Mouse (Mus musculus): Measurements from ENCODE around the gene Uts2r. TPM values are rescaled to one million over a fixed set of nuclear protein-coding genes. Genes with fewer than 3 reads are reported as not detected.

Gene Uts2r
- polyA plus RNA-seq, 1 experiment from 2014 or later, result not detected

DNA sequence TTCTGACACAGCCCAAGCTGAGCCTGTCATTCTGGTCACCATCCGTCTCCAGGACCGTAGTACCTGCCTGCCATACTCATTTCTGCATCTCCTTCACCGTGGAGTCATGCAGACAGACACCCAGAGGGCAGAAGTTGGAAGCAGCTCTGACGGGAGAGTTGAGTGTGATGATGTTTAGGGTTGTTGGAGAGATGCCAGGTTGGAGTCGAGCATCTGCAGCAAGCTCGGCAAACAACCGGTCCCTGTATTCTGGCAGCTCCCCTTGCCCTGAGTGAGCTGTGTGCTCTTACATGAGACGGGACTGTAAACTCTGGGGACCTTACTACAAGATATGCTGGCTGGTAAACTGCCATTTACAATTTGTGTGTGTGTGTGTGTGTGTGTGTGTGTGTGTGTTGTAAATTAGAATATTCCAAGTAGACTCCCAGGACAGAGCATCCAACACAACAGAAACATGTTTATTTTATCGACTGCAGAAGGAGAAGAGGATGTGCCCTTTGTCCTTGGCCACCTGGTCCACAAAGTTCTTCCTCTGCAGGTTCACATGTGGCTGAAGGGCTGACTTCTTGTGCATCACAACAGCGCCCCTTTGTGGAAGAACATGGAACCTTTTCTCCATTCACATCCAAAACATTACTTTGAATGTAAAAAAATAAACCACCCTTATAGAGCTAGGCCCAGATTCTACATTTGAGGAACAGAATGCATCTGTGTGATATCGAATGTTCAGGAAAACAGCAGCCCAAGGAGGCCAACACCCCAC, 41.5 kb downstream of the Uts2r start:
- in situ Hi-C loops (cut with MboI; ENCODE audit: low pct_unique_long_range_greater_than_20kb), result loop anchor here (5.0 kb wide), 1 partner anchor 139 kb away; the partner anchor contains the start of gene Sectm1b
- TF ChIP-seq CTCF (IDR thresholded peaks at IDR 0.05), result peak; percentile 71
- H3K27me3 ChIP-seq, result no peaks in the 10 kb centered on the region
- CTCF ChIA-PET, result interaction anchor here (0.7 to 1.1 kb wide), 2 partner anchors 32 to 138 kb away, joined by 3 read pairs; partner anchors contain the start of gene Sectm1b
- ATAC-seq (no peak), DNase-seq (ENCODE audit: low read depth, low spot score) (no peak)
- POLR2A ChIA-PET, result no interaction called here

DNA sequence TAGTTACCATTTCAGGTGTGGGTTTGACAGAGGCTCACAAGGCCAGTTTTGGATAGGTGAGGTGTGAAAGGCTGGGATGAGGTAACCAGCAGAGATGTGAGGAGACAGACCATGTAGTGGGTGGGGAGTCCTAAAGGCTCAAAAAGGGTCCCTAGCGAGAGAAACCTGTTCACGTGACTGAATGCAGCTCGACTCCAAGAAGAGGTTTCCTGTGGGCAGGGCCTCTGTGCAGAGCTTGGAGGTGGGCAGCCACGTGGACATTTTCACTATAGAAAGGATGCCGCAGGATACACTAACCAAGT, 43.7 kb downstream of the Uts2r start:
- ATAC-seq (peak; percentile 59), DNase-seq (ENCODE audit: low read depth, low spot score) (no peak)
- POLR2A ChIA-PET, result interaction anchor here (1.2 kb wide), 1 partner anchor 23 kb away, joined by 3 read pairs; no protein-coding TSS in a partner anchor
- in situ Hi-C loops (cut with MboI; ENCODE audit: low pct_unique_long_range_greater_than_20kb), result loop anchor here (5.0 kb wide), 1 partner anchor 142 kb away; the partner anchor contains the start of gene Sectm1b
- CTCF ChIA-PET, result no interaction called here
- TF ChIP-seq CTCF (IDR thresholded peaks at IDR 0.05), result no peak
- no peaks in the 10 kb centered on the region for H3K27me3 ChIP-seq

DNA sequence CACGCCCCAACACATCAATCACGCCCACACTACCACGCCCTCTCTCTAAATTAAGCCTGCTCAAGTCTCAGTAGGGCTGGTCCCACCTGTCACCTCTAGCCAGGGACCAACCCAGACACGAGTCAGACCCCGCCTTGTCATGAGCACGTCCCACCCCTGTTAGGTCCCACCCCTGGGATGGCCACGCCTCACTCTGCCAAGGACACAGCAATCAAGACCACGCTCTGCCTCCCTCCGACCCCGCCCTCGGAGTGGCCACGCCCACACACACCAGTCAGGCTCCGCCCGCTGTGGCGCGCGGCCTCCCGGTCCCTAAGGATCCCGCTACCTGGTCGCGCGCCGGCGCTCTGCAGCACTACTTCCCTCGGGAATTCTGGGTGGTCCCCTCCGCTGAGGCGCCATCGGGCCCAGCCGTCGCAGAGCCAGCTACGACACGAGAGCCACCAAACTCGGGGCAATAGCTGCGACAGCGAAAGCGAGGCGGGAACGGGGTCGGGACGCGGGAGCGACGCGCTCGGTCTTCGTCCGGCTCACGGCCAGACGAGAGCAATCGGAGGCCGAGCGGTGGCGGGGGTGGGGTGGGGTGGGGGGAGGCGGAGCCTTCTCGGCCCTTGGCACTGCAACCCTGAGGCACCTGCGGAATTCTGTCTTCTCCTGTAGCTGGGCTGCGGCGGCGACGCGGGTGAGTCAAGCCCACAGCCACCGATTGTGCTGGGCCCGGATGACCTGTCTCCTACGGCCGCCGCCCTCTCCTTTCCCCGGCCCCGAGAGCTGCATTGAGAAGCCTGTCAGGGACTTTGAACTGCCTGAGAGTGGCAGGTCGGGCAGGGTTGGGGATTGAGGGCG, 44.3 kb downstream of the Uts2r start, which contains the start of the genes Hexdc and Ogfod3:
Gene Hexdc (plus strand): TSS at position 273 of the 846 bp plus-strand sequence.
Gene Ogfod3 (minus strand): TSS at position 551 of the 846 bp plus-strand sequence.
- DNase-seq (ENCODE audit: low read depth, low spot score) (peak; percentile 61), ATAC-seq (peak; percentile 94)
- no peaks in the 10 kb centered on the region for H3K27me3 ChIP-seq
- no peak for TF ChIP-seq CTCF (IDR thresholded peaks at IDR 0.05)
- in situ Hi-C loops (cut with MboI; ENCODE audit: low pct_unique_long_range_greater_than_20kb), result loop anchor here (5.0 kb wide), 1 partner anchor 142 kb away; the partner anchor contains the start of gene Sectm1b
- ChIA-PET POLR2A (interaction anchor here (0.8 to 1.2 kb wide), 2 partner anchors 23 to 24 kb away, joined by 3 read pairs; no protein-coding TSS in a partner anchor), CTCF (no interaction called here)

Other genes starting within 250 kb of the Uts2r start
- gene Ccdc57, start 227.4 kb upstream of the Uts2r start, polyA plus RNA-seq (2021), result 8.4 TPM
- 0.39 TPM for gene Slc16a3, start 211.8 kb upstream of the Uts2r start, polyA plus RNA-seq (2021)
- 144 TPM for gene Csnk1d, start 168.9 kb upstream of the Uts2r start, polyA plus RNA-seq (2021)
- gene Cd7, start 120.9 kb upstream of the Uts2r start, polyA plus RNA-seq (2021), result not detected
- gene Sectm1b, start 96.7 kb upstream of the Uts2r start, polyA plus RNA-seq (2021), result 1.9 TPM
- 0.13 TPM for gene Sectm1a, start 79.1 kb upstream of the Uts2r start, polyA plus RNA-seq (2021)
- not detected for gene Tex19.2, start 41.6 kb upstream of the Uts2r start, polyA plus RNA-seq (2021)
- not detected for gene Tex19.1, start 14.1 kb upstream of the Uts2r start, polyA plus RNA-seq (2021)
- gene Hexdc, start 44.2 kb downstream of the Uts2r start, polyA plus RNA-seq (2021), result 16.5 TPM
- 15.2 TPM for gene Ogfod3, start 44.4 kb downstream of the Uts2r start, polyA plus RNA-seq (2021)
- 33.3 TPM for gene Cybc1, start 69.1 kb downstream of the Uts2r start, polyA plus RNA-seq (2021)
- gene Narf, start 77.0 kb downstream of the Uts2r start, polyA plus RNA-seq (2021), result 26.3 TPM
- gene Foxk2, start 99.7 kb downstream of the Uts2r start, polyA plus RNA-seq (2021), result 50.5 TPM
- gene Wdr45b, start 194.2 kb downstream of the Uts2r start, polyA plus RNA-seq (2021), result 74.1 TPM
- gene Rab40b, start 228.0 kb downstream of the Uts2r start, polyA plus RNA-seq (2021), result 0.55 TPM